Mouse (Mus musculus) cerebellum, adult 9-10 months (tissue): ENCODE results near the gene Abcf1.
"Not testable (repeated sequence)": the region's sequence is repeated elsewhere in the genome, so short reads cannot be mapped to it uniquely, and the experiment has no call there.

Experiments used
- DNase-seq: peaks from one replicate; pipeline ENCODE4 v3.0.0; 2022

The Abcf1 gene

DNA sequence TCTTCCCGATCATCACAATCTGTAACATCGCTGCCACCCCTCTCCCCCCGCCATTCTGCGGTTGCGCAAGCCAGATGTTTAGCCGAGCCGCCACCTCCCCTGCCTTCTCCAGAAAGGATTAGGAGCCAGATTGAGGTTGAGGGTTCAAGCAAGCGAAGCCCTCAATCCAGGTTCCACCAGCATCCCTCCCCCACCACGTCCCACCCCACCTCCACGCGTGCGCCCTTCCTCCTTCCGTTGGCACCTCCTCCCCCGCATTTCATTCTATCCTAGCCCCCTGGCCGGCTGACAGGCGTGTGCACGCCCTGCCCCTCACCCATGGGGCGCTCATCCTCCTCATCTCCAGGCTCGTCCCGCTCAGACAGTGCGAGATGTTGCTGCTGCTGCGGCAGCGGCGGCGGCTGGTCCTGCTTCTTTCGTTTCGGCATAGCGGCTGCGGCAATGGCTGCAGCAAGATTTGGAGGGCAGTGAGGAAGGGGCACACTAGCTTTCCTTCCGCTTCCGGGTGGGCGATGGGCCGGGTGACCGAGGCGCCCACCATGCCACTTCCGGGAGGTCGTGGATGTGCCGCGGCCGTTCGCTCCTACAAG lies 9.3 kb upstream of the Abcf1 start:
- peak; percentile 72 for DNase-seq

DNA sequence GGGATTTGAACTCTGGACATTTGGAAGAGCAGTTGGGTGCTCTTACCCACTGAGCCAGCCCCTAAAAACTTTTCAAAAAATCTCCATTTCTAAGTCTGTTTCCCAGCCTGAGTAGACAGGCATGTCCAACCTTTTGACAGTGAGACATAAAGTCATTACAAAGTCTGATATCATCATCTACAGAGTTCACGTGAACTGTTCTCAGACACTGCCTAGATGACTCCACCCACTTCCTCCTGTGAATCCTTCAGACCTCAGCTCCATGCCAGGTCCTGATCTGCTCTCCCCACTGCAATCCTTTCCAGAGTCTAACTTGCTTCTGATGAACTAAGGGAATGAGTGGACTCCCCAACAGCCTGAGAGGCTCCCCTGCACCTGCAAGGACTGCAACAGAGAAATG lies 2.6 kb upstream of the Abcf1 start:
- no peak for DNase-seq

DNA sequence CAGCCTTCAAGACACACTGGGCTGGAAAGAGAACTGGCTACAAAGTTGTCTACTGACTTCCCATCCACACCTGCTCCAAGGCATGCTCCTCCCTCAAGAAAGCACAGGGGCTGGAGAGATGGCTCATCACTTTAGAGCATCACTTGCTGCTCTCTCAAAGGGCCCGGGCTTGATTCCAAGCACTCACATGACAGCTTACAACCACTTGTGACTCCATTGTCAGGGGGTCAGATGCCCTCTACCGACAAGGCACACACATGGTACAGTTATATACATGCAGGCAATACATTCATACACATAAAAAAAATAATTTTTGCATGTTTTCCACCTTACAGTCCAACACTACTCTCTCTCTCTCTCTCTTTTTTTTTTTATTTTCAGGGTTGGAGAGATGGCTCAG lies 1.9 kb downstream of the Abcf1 start:
- DNase-seq = peak; percentile 37

DNA sequence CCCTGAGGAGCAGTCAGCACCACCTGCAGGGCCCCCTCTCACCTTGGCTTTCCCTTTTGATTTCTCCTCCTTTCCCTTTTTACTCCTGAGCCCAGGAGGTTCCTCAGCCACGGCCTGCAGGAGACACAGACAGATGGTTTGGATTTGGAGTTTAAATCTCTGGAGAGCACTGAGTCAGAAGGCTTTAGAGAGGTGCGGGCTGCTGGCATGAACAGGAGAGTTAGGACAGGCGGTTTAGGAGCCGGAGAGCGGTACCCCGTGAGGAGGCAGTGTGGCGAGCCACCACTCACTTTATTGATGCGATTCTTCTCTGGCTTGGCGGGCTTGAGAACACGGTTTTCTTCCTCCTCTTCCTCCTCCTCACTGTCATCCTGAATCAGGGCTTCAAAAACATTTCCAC lies 6.3 kb downstream of the Abcf1 start:
- DNase-seq = peak; percentile 23

DNA sequence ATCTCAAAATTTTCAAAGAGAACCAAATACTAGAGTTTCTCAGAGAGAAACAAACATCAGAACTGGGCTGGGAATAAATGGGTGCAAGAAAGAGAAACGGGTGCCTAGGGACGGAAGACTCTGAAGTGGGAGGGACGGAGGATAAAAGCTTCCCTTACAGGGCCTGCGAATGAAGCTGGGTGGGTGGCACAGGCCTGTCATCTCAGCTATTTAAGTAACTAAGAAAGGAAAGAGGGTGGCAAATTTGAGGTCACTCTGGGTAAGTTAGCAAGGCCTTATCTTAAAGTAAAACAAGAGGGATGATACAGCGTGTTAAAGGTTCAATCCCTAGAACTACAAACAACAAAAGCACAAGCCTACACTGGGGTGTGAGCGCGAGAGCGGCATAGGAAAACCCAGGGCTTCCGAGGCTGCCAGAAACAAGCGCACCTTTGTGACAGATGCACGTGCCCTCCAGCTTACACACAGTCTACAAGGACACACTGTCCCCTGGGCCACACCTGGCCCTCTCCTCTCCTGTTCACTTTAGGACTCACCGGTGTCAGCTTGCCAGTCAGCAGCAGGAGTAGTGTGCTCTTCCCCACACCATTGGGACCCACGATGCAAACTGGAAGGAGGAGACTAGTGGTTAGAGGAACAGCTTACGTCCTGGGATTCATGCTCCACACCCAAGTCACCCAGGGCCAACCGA lies 10.9 kb downstream of the Abcf1 start:
- DNase-seq = no peak

DNA sequence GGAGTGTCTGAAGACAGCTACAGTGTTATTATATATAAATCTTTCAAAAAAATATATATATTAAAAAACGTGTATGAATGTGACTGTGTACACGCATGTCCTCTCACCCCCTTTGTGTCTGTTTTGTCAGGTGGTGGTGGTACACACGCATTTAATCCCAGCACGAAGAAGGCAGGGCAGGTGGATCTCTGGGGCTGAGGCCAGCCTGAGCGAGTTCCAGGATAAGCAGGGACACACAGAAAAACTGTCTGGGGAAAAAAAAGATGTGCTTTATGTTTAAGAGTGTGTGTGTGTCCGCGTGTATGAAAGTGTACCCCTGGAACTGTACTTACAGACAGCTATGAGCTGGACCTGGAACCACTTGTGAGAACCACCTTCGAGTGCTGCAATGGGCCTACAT lies 14.9 kb downstream of the Abcf1 start:
- no peak for DNase-seq

DNA sequence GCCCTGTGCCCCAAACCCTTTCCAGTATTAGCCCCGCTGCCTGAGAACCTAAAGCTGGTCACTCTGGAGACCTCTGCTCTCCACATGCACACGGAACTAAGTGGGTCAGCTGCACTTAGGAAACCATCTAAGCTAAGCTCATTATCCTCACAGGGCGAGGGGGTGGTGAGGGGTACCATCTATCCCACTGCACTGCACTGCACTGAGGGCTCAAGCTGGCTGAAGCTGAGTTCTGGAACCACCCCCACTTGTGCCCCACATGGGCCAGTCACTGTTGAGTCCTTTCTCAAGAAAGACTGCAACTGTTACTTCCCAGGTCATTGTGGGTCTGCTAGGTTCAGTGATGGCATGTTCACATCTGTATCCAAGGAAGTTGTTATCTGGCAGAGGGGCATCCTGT lies 17.0 kb downstream of the Abcf1 start:
- DNase-seq = not testable (repeated sequence)

DNA sequence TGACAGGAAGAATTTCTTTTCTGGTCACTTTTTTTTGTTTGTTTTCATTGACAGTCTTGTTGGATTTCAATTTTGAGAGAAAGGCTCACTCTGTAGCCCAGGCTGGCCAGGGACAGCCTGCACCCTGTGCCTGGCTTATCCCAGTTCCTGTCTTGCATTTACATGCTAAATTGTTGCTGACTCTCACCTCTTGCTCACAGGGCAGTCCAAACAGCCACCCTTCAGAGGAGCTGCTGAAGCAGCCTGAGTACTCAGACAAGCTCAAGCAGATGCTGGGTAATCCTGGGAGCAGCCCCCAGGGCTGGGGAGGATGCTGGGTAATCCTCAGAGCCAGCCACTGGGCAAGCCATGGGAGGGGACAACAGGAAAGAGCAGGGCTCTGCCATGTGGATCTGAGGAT lies 18.6 kb downstream of the Abcf1 start:
- not testable (repeated sequence) for DNase-seq

DNA sequence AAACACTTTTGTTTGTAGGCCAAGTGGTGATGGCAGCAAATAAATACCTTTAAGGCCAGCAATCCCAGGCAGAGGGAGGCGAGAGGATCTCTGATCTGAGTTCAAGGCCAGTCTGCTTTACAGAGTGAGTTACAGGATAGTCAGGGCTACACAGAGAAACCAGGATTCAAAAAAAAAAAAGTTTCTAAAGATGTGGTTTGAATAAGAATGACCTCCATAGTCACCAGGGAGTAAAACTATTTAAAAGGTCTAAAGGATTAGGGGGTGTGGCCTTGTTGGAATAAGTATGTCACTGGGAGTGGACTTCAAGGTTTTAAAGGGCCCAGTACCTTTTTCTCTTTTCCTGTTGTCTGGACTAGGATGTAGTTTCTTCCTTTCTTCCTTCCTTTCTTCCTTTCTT lies 29.6 kb downstream of the Abcf1 start:
- DNase-seq = no peak

DNA sequence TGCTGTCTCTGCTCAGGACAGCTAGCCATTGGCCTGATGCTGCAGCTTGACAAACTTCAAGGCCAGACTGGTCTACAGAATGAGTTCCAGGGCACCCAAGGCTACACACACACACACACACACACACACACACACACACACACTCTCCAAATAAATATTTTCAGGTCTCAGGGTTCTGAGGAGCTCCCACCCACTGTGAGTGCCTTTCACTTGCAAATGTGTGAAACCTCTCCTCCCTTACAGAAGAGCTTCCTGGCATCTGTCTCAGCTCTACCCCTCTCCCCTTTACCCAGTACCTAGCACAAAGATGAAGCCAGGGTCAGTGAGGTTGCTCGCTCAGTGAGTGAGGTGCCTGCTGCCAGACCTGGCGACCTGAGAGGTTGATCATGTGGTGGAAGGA lies 30.5 kb downstream of the Abcf1 start:
- DNase-seq = no peak

DNA sequence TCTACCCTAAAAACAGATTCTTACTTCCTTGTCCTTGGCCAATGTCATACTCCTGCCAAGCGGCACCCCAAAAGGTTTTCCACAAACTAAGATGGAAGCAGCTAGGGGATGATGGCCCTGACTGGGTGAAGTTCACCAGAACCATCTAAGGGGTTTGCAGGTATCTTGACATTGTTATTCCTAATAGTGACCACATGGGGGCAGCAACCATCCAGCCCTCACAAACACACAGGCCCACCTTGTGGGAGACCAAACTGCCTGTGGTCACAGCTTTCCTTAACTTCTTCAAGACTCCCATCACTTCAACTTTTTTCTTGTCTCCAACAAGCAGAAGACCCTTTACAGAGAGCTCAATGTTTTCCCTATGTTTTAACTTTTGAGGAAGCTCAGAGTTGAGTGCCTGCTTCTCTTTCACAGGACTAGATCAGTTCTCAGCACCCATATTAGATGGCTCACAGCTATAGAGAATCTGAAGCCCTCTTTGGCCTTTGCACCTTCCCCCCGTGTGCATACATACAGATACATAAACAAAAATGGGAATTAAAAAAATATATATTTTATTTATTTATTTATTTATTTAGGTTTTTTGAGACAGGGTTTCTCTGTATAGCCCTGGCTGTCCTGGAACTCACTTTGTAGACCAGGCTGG lies 31.7 kb downstream of the Abcf1 start:
- peak; percentile 65 for DNase-seq

DNA sequence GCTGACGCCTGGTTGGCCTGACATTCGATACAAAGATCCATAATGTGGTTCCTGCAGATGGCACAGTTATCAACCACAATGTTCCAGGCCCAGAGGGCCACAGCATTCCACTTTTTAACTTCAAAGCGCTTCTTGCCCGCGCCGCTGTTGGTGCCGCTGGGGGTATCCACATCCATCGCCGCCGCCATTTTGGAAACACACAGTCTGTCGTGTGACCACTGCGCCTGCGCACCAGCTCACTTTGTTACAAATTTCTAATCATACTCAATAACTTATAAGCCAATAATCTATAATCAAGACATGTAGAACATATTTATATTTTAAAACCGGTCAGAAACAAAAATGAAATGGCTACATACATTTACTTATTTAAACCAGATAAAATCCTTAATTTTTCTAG lies 33.8 kb downstream of the Abcf1 start:
- DNase-seq = not testable (repeated sequence)

DNA sequence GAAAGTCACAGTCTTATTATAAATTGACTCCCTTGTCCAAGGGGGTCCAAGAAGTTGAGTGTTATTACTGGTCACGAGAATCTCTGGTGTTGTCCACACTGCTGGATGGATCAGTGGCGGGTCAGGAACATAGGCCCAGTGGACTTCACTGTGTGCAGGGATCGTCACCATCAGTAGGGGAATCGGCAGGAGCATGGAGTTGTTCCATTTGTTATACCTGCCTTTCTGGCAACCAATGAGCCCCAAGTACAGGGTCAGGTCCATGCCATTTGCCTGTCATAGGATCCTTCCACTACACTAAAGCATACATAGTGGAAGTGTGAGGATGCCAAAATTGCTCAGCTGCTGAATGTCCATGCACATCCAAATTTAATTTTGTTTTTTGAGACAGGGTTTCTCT lies 37.0 kb downstream of the Abcf1 start:
- DNase-seq = no peak

DNA sequence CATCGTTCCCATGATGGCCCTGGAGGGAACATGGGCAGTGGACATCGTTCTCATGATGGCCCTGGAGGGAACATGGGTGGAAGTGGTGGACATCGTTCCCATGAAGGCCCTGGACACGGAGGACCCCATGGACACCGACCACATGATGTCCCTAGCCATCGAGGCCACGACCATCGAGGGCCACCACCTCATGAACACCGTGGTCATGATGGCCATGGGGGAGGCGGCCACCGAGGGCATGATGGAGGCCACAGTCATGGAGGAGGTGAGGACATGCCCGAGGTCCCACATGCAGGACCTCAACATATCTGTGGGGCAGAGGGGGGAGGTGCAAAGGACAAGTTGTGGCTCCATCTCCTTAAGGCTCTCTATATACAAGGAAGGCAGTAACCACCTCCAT lies 38.9 kb downstream of the Abcf1 start:
- no peak for DNase-seq

DNA sequence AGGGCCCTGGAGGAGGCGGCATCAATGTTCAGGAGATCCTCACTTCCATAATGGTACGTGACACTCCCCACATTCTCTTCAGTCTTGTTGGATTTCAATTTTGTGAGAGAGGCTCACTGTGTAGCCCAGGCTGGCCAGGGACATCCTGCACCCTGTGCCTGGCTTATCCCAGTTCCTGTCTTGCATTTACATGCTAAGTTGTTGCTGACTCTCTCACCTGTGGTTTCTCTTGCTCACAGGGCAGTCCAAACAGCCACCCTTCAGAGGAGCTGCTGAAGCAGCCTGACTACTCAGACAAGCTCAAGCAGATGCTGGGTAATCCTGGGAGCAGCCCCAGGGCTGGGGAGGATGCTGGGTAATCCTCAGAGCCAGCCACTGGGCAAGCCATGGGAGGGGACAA lies 40.0 kb downstream of the Abcf1 start:
- no peak for DNase-seq

DNA sequence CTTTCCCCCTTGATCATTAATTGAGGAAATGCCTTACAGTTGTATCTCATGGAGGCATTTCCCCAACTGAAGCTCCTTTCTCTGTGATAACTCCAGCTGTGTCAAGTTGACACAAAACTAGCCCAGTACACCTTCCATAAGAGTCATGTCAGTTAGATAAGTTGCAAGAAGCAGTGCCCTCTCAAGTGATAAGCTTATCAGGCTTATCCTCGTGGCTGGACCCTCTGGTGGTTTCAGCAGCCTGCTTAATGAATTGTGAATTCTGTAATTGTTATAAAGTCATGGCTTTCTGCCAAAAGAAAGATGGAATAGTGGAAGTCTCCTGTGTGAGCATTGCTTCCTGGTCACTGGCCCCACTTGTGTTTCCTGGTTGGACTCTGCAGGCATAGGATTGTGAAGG lies 42.1 kb downstream of the Abcf1 start:
- DNase-seq = no peak

DNA sequence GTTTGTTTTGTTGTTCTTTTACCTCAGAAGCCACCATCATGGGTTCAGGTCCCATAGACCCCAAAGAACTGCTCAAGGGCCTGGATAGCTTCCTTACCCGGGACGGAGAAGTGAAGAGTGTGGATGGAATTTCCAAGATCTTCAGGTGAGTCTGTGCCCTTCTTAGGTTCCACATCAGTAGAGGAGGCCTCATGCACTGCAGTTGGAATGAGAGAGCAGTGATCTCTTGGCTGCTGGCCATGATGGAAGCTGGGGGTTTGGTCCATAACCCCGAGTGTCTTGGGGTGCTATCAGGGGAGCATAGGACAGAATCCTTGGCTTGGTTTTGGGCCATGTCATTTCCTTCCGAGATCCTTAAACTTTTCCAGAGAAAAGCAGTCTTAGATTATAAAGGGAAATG lies 46.3 kb downstream of the Abcf1 start:
- no peak for DNase-seq

DNA sequence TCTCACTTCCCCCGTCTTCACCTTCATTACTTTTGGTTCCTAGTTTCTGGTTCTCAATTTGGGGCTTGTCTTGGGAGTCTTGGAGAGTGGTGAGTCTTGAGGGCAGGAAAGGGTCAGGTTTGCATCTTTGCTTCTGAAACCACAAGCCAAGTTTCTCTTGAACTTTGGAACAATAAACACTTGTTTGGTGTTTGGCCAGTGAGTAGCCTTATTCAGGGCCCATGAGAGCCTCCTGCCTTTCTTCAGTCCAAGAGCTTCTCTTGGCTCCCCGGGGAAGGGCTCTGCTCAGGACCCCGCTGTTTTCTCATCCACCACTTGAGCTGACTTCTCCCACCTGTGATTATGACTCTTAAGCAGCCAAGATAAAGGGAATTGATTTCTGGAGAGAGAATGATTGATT lies 47.0 kb downstream of the Abcf1 start:
- DNase-seq = peak; percentile 34

DNA sequence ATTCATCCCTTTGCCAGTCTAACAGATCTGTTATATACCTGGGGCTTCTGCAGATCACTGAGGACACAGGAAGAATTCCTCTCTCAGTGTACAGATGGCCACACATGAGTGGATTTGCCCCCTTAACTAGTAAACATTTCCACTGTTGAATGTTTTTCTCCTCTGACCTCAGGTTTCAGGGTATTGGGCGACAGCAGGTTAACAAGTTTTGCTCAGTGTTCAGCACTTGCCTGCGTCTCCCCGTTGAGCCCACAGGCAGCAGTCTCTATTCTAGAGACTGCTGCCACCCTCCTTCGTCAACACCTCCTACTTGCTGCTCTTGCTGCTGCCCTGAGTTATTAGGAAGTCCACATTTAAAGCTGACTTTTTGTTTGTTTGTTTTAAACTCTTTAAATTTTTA lies 47.9 kb downstream of the Abcf1 start:
- DNase-seq = no peak

DNA sequence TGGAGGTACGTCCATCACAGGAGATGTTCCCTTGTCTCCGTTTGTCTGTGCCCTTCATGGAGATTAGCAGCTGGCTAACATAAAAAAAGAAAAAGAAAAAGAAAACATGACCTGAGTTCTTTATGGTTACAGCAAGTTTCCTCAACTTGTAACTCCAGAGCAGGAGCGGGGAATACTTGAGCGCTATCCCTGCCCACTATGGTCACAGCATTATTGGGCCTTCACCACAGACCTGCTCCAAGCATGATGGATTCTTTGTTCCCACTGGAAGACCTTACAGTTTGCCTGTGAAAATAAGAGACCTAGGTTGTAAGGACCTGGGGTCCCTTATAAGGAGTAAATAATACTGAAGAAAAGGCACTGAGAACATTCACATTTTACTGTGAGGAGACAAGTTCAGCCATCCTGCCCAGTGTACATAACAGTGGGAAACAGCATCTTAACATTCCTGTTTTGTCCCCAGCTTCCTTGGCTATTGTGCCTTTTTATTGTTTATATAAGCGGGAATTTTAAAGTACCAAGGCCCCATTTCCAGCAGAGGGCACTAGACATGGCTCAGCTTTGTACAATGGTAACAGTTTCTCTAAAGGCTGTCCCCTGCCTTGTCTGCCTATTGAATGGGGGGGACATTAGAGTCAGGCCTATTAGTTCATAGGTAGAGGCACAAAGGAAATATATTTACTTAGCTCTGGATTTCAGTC lies 48.5 kb downstream of the Abcf1 start:
- peak; percentile 75 for DNase-seq

DNA sequence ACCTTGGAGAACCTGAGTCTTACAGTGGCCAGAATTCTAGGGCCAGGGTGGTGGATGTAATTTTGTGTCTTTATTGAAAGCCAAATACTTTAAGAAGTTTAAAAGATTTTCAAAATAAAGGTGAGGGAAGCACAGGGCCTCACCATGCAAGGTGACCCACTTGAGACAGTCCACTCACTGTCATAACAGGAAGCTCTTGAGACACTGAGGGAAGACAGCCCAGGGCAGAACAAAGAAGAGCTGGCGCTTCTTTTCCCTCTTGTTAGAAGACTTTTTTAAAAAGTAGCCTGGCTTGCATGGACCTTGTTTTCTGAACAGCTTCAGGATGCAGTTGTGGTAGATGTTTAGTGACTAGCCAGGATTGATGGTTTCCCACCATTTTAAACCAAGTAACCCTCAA lies 49.2 kb downstream of the Abcf1 start:
- no peak for DNase-seq

DNA sequence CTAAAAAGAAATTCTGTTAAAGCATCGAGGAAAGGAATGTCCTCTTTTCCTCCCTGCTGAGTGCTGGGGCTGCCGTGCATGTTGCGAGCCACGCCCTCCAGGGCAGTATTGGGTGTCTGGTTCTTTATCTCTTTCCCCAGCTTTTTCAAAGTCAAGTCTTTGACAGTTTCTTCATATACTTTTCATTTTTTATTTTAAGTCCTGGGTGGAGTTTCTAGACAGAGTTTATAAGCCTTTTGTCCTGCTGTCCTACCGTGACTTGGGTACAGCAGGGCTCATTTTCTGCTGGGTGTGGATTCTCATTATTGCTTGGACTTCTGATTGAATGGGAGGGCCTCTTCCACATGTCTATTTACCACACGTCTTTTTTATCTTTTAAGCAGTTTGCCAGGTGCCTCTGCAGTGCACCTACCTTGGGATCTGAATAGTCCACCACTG lies 49.7 kb downstream of the Abcf1 start:
- peak; percentile 68 for DNase-seq

DNA sequence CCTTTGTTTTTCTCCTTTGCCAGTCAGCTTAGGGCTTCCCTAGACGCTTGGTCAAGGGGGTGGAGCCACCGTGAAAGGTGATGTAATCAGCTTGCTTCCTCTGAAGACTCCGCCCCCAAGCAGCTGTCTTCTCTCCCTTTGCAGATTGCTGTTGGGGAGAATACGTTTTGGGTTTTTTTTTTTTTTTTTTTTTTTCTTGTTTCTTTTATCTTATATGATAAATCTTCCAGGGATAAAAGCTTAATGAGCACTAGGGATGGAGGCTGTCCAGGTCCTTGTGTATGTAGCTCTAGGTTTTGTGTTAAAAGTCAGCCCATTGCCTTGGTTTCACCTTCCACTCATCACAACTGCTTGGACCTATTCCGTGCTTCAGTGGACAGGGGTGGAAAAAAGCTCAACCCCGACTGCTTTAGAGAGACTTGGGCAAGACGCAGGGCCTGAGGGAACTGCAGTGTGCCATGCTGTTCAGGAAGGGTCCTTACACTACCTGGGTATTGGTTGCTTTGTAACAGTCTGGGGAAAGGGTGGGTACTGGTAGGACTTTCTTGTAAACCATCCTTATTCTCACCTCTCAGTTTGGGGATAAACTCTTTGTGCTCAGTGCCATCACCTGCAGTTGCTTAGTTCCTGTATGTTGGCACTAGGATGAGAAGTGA lies 50.4 kb downstream of the Abcf1 start:
- peak; percentile 98 for DNase-seq
